Mouse (Mus musculus) hindbrain, postnatal 0 days (tissue): ENCODE measurements around the gene Chd8. TPM values are rescaled to one million over a fixed set of nuclear protein-coding genes. Genes with fewer than 3 reads are reported as not detected.
A peak's percentile ranks its signal among the peaks of the same experiment; 100 is the strongest.

Experiments
- ATAC-seq: fragments of 200-750 bp; cut with Nextera tagmentation; 2 replicates; pipeline ENCODE4 v1.8.0; 2017; ENCODE audit warnings: mild to moderate bottlenecking, moderate TSS enrichment, moderate library complexity
- DNase-seq: peaks from one replicate; pipeline ENCODE4 v3.0.0-alpha.2; 2015; ENCODE audit warnings: low spot score
- H3K27ac ChIP-seq: fragments of 300-500 bp; sonication (generic); 2 replicates; pipeline ENCODE4 v1.5.1; 2014; ENCODE audit warnings: mild to moderate bottlenecking
- H3K27me3 ChIP-seq: fragments of 300-500 bp; sonication (generic); 2 replicates; pipeline ENCODE4 v1.6.1; 2014; ENCODE audit warnings: low read length, mixed read lengths; ENCODE audit not compliant: insufficient read depth
- H3K36me3 ChIP-seq: fragments of 300-500 bp; sonication (generic); 2 replicates; pipeline ENCODE4 v1.6.1; 2014; ENCODE audit warnings: low read length, mixed read lengths; ENCODE audit not compliant: insufficient read depth
- H3K4me1 ChIP-seq: fragments of 300-500 bp; sonication (generic); 2 replicates; pipeline ENCODE4 v1.6.1; 2014; ENCODE audit warnings: antibody characterized with exemption, low read length, mixed read lengths; ENCODE audit not compliant: insufficient read depth
- H3K4me2 ChIP-seq: fragments of 300-500 bp; sonication (generic); 2 replicates; pipeline ENCODE4 v1.6.1; 2014; ENCODE audit warnings: low read depth, mild to moderate bottlenecking, low read length, moderate library complexity, mixed read lengths
- H3K4me3 ChIP-seq: fragments of 300-500 bp; sonication (generic); 2 replicates; pipeline ENCODE4 v1.5.1; 2014; ENCODE audit warnings: low read length
- H3K9ac ChIP-seq: fragments of 300-500 bp; sonication (generic); replicated peaks from 2 replicates; pipeline ENCODE4 v1.6.1; 2014; ENCODE audit warnings: mild to moderate bottlenecking, low read length, moderate library complexity, mixed read lengths
- H3K9me3 ChIP-seq: fragments of 300-500 bp; sonication (generic); 2 replicates; pipeline ENCODE4 v1.6.1; 2016; ENCODE audit warnings: low read length, mixed read lengths
- CTCF ChIP-seq: IDR thresholded peaks from 2 replicates; pipeline ENCODE4 v1.5.1; 2016; ENCODE audit warnings: antibody characterized with exemption, control low read depth, low read depth
- WGBS: fragments of 180-500 bp; shearing (Covaris S2); extraction: QIAGEN DNeasy Blood & Tissue Kit; methylation state at CpG from one replicate; pipeline ENCODE4 v1.1.7; 2014; 5-methylcytosine and 5-hydroxymethylcytosine counted together
- polyA plus RNA-seq: library from polyadenylated mRNA; unstranded; fragments of >200 nt; fragmentation: Nextera tagmentation; extraction: Ambion mirVana; gene quantifications from 2 replicates; pipeline ENCODE4 v1.2.1, GENCODE M21; 2015
- total RNA-seq: library from RNA; depleted of rRNA; stranded (reverse); fragments of >200 nt; gene quantifications from 2 replicates; pipeline ENCODE4 v1.2.3, GENCODE M21; 2014

Gene Chd8
- total and polyA plus RNA-seq, 2 experiments from 2014 or later, result 32.6 to 83.0 TPM

GRCm38 (mm10) chr14:52283629-52284028 lies 26.0 kb upstream of the Chd8 start:
- no peak for TF ChIP-seq CTCF
- ATAC-seq (no peak), DNase-seq (no peak)
- Histone ChIP-seq H3K27ac (no peak overlapping the region), H3K9me3 (no peaks in the 10 kb centered on the region), H3K9ac (no peak overlapping the region), H3K36me3 (peaks cover 24% of the 10 kb centered on the region), H3K4me2 (no peak overlapping the region), H3K27me3 (no peaks in the 10 kb centered on the region), H3K4me3 (no peak overlapping the region), H3K4me1 (peaks cover 4% of the 10 kb centered on the region; the same call in 1 of the 2 replicates)
- 94% methylated on average over 5 of the region's 5 CpGs for WGBS

- Histone ChIP-seq H3K9ac (peak overlapping the region; percentile 83), H3K9me3 (no peaks in the 10 kb centered on the region), H3K27me3 (no peaks in the 10 kb centered on the region), H3K36me3 (0 out of 2 replicates have a peak, but pooled peaks cover 4% of the 10 kb centered on the region), H3K27ac (peak overlapping the region; percentile 93), H3K4me1 (peaks cover 4% of the 10 kb centered on the region; the same call in 1 of the 2 replicates), H3K4me3 (peak overlapping the region; percentile 90), H3K4me2 (peak overlapping the region; percentile 68)
- TF ChIP-seq CTCF, result no peak
- DNase-seq, result no peak
- WGBS, result 1% methylated on average over 21 of the region's 21 CpGs
- peak; percentile 46 for ATAC-seq
Observed at GRCm38 (mm10) chr14:52279747-52280120, 22.2 kb upstream of the Chd8 start.

- H3K9me3 ChIP-seq, result no peaks in the 10 kb centered on the region
- DNase-seq, result peak; percentile 99
- TF ChIP-seq CTCF, result peak; percentile 100
- WGBS, result under 1% methylated on average over 66 of the region's 66 CpGs
- H3K27me3 ChIP-seq, result no peaks in the 10 kb centered on the region
- H3K4me3 ChIP-seq, result peak within 1 kb of the TSS; percentile 90
- peaks cover 4% of the 10 kb centered on the region; the same call in 1 of the 2 replicates for H3K4me1 ChIP-seq
- peak within 1 kb of the TSS; percentile 93 for H3K27ac ChIP-seq
- 0 out of 2 replicates have a peak, but pooled peaks cover 10% of the 10 kb centered on the region for H3K36me3 ChIP-seq
- H3K9ac ChIP-seq, result peak within 1 kb of the TSS; percentile 83
- H3K4me2 ChIP-seq, result peak within 1 kb of the TSS; percentile 68
- peak; percentile 98 for ATAC-seq
Observed at GRCm38 (mm10) chr14:52278932-52279746, 21.6 kb upstream of the Chd8 start, which contains the start of the genes Tox4 and Rab2b. Gene Tox4 (plus strand): TSS chr14:52279146. Gene Rab2b (minus strand): TSS chr14:52279545.

- ATAC-seq, result no peak
- TF ChIP-seq CTCF, result no peak
- WGBS, result 92% methylated on average over 4 of the region's 4 CpGs
Observed at GRCm38 (mm10) chr14:52277210-52277609, 19.6 kb upstream of the Chd8 start.

GRCm38 (mm10) chr14:52272781-52273180 lies 15.2 kb upstream of the Chd8 start:
- Histone ChIP-seq H3K4me2 (no peak overlapping the region), H3K4me1 (no peaks in the 10 kb centered on the region), H3K27me3 (no peaks in the 10 kb centered on the region), H3K4me3 (no peak overlapping the region), H3K9me3 (no peaks in the 10 kb centered on the region), H3K27ac (no peak overlapping the region), H3K36me3 (peaks cover 23% of the 10 kb centered on the region), H3K9ac (no peak overlapping the region)
- no peak for DNase-seq
- TF ChIP-seq CTCF, result no peak
- ATAC-seq, result no peak
- WGBS, result 58% methylated on average over 3 of the region's 3 CpGs

More at GRCm38 (mm10) chr14:52277210-52277609, 19.6 kb upstream of the Chd8 start:
- peaks cover 4% of the 10 kb centered on the region; the same call in 1 of the 2 replicates for H3K4me1 ChIP-seq
- H3K4me2 ChIP-seq, result no peak overlapping the region
- peaks cover 23% of the 10 kb centered on the region; the same call in 1 of the 2 replicates for H3K36me3 ChIP-seq
- DNase-seq, result no peak
- H3K4me3 ChIP-seq, result no peak overlapping the region
- H3K9ac ChIP-seq, result no peak overlapping the region
- H3K27ac ChIP-seq, result no peak overlapping the region
- no peaks in the 10 kb centered on the region for H3K9me3 ChIP-seq
- H3K27me3 ChIP-seq, result no peaks in the 10 kb centered on the region

GRCm38 (mm10) chr14:52256311-52257175 lies 1.0 kb downstream of the Chd8 start:
- Histone ChIP-seq H3K9me3 (no peaks in the 10 kb centered on the region), H3K27me3 (no peaks in the 10 kb centered on the region), H3K9ac (peak overlapping the region; percentile 88), H3K36me3 (no peaks in the 10 kb centered on the region), H3K4me1 (0 out of 2 replicates have a peak, but pooled peaks cover 7% of the 10 kb centered on the region), H3K4me2 (peak overlapping the region; percentile 86), H3K27ac (peak overlapping the region; percentile 94), H3K4me3 (peak overlapping the region; percentile 93)
- no peak for ATAC-seq
- 5% methylated on average over 18 of the region's 18 CpGs for WGBS
- no peak for TF ChIP-seq CTCF
- DNase-seq, result peak; percentile 50
